Mouse (Mus musculus): ENCODE measurements around the gene Il10. TPM values are rescaled to one million over a fixed set of nuclear protein-coding genes. Genes with fewer than 3 reads are reported as not detected.

Il10 gene
- polyA plus RNA-seq, 1 experiment from 2014 or later, result not detected

DNA sequence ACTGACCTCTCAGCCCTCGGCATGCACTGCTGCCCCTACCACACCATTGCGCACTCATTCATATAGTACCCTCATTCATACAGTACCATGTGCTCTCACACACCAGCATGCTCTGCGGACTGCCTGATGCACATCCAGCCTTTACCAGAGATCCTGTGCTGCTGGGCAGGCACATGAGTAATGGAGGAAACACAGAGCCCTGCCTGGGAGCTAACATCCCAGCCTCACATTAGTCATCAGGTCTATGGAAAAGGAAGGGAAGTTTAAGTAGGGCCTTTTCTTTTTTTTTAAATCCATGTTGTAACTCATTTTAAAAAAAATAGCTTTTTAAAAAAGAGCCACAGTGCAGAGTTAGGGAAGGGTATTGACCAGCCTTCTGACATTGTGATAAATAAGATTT lies 23.1 kb downstream of the Il10 start:
- Histone ChIP-seq H3K4me1 (ENCODE audit: control insufficient read depth, insufficient read depth, low read length) (no peaks in the 10 kb centered on the region), H3K27me3 (ENCODE audit: control insufficient read depth, insufficient read depth, low read length) (no peaks in the 10 kb centered on the region), H3K27ac (ENCODE audit: low read length) (no peak overlapping the region), H3K4me3 (replicated peaks; ENCODE audit: low read length) (no peak overlapping the region), H3K4me2 (ENCODE audit: low read depth, low read length) (no peak overlapping the region), H3K9me3 (replicated peaks; ENCODE audit: control insufficient read depth, low read length) (no peaks in the 10 kb centered on the region), H3K9ac (ENCODE audit: low read length) (no peak overlapping the region), H3K36me3 (ENCODE audit: control insufficient read depth, insufficient read depth, low read length) (no peaks in the 10 kb centered on the region)
- ATAC-seq (ENCODE audit: insufficient read depth, low FRiP score), result no peak
- 87% methylated on average over 3 of the region's 3 CpGs for WGBS

DNA sequence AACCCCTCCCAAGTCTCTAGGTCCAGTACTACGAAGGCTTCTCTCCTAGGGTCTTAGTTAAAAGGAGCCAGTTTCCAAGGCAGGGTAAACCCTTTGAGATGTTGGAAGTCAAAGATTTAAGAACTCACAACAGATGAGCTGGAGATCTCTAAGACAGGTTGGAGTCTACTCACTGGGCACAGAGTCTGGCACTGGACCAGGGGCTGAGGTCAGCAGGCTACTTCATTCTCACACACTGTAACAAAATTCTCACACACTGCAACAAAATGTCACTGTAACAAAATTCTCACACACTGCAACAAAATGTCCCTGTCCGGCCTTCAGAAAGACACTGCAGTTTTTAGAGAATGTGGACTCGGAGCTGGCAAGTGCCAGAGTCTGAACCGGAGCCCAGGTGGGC lies 24.0 kb downstream of the Il10 start:
- Histone ChIP-seq H3K27me3 (ENCODE audit: control insufficient read depth, insufficient read depth, low read length) (no peaks in the 10 kb centered on the region), H3K9me3 (replicated peaks; ENCODE audit: control insufficient read depth, low read length) (no peaks in the 10 kb centered on the region), H3K9ac (ENCODE audit: low read length) (no peak overlapping the region), H3K36me3 (ENCODE audit: control insufficient read depth, insufficient read depth, low read length) (no peaks in the 10 kb centered on the region), H3K4me3 (replicated peaks; ENCODE audit: low read length) (no peak overlapping the region), H3K4me1 (ENCODE audit: control insufficient read depth, insufficient read depth, low read length) (no peaks in the 10 kb centered on the region), H3K4me2 (ENCODE audit: low read depth, low read length) (no peak overlapping the region), H3K27ac (ENCODE audit: low read length) (no peak overlapping the region)
- ATAC-seq (ENCODE audit: insufficient read depth, low FRiP score), result no peak
- 96% methylated on average over 4 of the region's 4 CpGs for WGBS

DNA sequence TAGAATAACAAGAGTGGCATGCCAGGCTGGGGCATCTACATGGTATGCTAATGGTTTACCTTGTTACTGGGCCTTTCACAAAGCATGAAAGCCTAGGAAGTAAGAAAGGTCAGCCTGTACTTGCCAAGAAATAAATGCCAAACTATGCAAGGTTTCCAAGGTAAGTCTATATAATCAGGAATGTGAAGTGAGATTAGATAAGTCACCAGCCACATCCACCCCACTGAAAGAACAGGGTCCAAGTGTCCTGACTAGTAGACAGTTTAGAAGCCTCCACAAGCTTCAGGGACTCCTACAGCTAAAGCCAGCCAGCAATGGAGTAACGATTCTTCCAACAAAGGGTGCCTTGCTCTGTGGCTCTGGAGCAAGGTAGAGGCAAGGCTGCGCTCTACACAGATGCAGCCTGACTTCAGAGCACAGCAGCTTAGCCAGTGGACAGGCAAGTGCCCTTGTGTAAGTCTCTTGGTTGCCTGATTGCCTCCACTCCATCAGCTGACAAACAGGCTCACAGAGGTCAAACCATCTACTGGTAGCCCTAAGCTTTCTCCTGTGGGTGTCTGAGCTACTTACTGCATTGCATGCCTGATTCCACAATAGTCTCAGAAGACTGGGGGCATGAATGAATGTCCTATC lies 26.2 kb downstream of the Il10 start:
- Histone ChIP-seq H3K4me3 (replicated peaks; ENCODE audit: low read length) (no peak overlapping the region), H3K27ac (ENCODE audit: low read length) (no peak overlapping the region), H3K9ac (ENCODE audit: low read length) (no peak overlapping the region), H3K36me3 (ENCODE audit: control insufficient read depth, insufficient read depth, low read length) (no peaks in the 10 kb centered on the region), H3K9me3 (replicated peaks; ENCODE audit: control insufficient read depth, low read length) (no peaks in the 10 kb centered on the region), H3K4me2 (ENCODE audit: low read depth, low read length) (no peak overlapping the region), H3K27me3 (ENCODE audit: control insufficient read depth, insufficient read depth, low read length) (no peaks in the 10 kb centered on the region), H3K4me1 (ENCODE audit: control insufficient read depth, insufficient read depth, low read length) (no peaks in the 10 kb centered on the region)
- WGBS, result 66% methylated on average over 2 of the region's 2 CpGs
- ATAC-seq (ENCODE audit: insufficient read depth, low FRiP score), result peak; percentile 39; the same call in 1 of the 2 replicates

DNA sequence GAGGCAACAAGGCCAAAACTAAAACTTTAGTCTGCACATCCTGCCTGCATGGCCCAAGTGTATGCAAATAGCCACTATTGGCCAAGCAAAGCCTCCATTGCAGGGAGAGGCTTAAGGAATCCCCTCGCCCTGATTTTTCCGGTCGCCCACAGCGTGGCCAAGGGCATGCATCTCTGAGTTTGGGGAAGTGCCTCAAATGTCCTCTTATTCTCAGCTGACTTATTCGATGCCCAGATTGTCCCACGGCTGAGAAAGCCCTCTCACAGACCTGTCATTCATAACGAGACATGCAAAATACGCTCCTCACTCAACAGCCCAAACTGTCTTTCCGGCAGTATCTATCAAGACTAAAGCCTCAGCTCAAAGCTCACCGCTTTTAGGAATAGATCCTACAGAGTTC lies 27.0 kb downstream of the Il10 start:
- Histone ChIP-seq H3K4me3 (replicated peaks; ENCODE audit: low read length) (no peak overlapping the region), H3K4me1 (ENCODE audit: control insufficient read depth, insufficient read depth, low read length) (peaks cover 6% of the 10 kb centered on the region; the same call in 1 of the 2 replicates), H3K4me2 (ENCODE audit: low read depth, low read length) (no peak overlapping the region), H3K9ac (ENCODE audit: low read length) (no peak overlapping the region), H3K36me3 (ENCODE audit: control insufficient read depth, insufficient read depth, low read length) (no peaks in the 10 kb centered on the region), H3K27ac (ENCODE audit: low read length) (no peak overlapping the region), H3K9me3 (replicated peaks; ENCODE audit: control insufficient read depth, low read length) (no peaks in the 10 kb centered on the region), H3K27me3 (ENCODE audit: control insufficient read depth, insufficient read depth, low read length) (no peaks in the 10 kb centered on the region)
- 81% methylated on average over 10 of the region's 10 CpGs for WGBS
- no peak for ATAC-seq (ENCODE audit: insufficient read depth, low FRiP score)

DNA sequence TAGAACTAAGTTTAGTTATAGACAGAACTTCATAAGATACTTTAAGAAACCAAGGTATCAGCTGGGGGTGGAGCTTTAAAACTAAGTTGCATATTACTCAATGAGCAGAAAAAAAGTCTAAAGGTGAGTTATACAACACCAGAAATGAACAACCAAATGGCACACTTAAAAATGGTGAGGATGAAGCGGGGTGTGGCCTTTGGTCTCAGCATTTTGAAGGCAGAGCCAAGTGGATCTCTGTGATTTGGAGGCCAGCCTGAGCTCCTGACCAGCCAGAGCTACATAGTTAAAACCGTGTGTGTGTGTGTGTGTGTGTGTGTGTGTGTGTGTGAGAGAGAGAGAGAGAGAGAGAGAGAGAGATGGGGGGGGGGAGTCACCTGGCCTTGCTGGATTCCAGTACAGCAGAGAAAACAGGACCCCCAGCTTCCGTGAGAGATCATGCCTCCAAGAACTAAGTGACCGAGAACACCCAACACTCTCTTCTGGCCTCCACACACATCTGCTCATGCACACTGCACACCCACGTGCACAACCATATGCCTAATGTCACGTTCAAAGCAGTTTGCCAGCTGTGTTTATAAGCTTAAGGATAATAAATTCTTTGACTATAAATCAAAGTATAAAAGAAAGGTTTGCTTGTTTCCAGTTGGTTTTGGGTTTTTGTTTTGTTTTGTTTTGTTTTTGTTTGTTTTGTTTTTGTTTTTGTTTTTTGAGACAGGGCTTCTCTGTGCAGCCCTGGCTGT lies 28.6 kb downstream of the Il10 start:
- no peaks in the 10 kb centered on the region for H3K9me3 ChIP-seq (replicated peaks; ENCODE audit: control insufficient read depth, low read length)
- H3K4me1 ChIP-seq (ENCODE audit: control insufficient read depth, insufficient read depth, low read length), result peaks cover 6% of the 10 kb centered on the region; the same call in 1 of the 2 replicates
- H3K4me2 ChIP-seq (ENCODE audit: low read depth, low read length), result no peak overlapping the region
- no peak for ATAC-seq (ENCODE audit: insufficient read depth, low FRiP score)
- no peak overlapping the region for H3K27ac ChIP-seq (ENCODE audit: low read length)
- H3K36me3 ChIP-seq (ENCODE audit: control insufficient read depth, insufficient read depth, low read length), result no peaks in the 10 kb centered on the region
- 60% methylated on average over 6 of the region's 6 CpGs for WGBS
- no peak overlapping the region for H3K4me3 ChIP-seq (replicated peaks; ENCODE audit: low read length)
- no peaks in the 10 kb centered on the region for H3K27me3 ChIP-seq (ENCODE audit: control insufficient read depth, insufficient read depth, low read length)
- H3K9ac ChIP-seq (ENCODE audit: low read length), result no peak overlapping the region

DNA sequence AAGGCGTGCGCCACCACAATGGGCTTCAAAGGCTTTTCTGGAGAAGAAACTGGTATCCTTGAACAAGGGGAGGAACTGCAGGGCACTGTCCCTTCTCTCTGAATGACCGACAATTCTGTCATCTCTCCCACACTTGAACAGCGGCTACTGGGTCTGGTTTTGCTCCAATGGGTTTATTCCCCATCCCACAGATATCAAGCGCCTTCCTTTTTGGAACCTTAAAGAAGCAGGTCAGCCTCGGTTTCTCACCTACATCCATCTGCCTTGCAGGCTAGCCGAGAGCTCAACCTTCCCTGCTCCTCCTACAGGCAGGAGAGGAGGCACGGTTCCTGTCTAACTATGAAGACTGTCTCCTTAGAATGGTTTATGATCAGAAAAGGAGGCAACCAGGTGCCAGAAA lies 29.3 kb downstream of the Il10 start:
- Histone ChIP-seq H3K36me3 (ENCODE audit: control insufficient read depth, insufficient read depth, low read length) (no peaks in the 10 kb centered on the region), H3K4me3 (replicated peaks; ENCODE audit: low read length) (no peak overlapping the region), H3K4me2 (ENCODE audit: low read depth, low read length) (no peak overlapping the region), H3K9ac (ENCODE audit: low read length) (no peak overlapping the region), H3K27me3 (ENCODE audit: control insufficient read depth, insufficient read depth, low read length) (no peaks in the 10 kb centered on the region), H3K4me1 (ENCODE audit: control insufficient read depth, insufficient read depth, low read length) (peaks cover 6% of the 10 kb centered on the region; the same call in 1 of the 2 replicates), H3K9me3 (replicated peaks; ENCODE audit: control insufficient read depth, low read length) (no peaks in the 10 kb centered on the region), H3K27ac (ENCODE audit: low read length) (no peak overlapping the region)
- WGBS, result 83% methylated on average over 8 of the region's 8 CpGs
- ATAC-seq (ENCODE audit: insufficient read depth, low FRiP score), result no peak

DNA sequence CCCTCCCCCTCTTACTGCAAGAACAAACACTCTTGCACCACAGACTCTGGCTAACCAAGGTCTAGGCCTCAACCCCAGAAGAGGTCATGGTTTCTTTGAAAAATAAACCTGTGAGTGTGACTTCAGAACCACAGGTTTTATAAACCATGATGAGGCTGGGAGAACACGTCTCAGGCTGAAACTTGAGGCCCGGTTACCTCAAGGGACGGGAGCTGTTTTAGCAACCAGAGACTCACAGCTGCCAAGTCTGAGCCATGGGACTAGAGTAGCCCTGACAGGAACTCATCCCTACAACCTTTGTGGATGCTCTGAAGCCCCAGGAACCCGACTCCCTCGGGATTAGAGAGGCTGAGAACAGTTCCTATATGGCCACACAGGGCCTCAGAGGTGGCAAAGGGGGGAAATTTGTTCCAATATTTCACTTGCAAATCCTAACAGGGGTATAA lies 29.7 kb downstream of the Il10 start:
- WGBS, result 66% methylated on average over 5 of the region's 5 CpGs
- Histone ChIP-seq H3K27ac (ENCODE audit: low read length) (no peak overlapping the region), H3K4me1 (ENCODE audit: control insufficient read depth, insufficient read depth, low read length) (peaks cover 6% of the 10 kb centered on the region; the same call in 1 of the 2 replicates), H3K4me2 (ENCODE audit: low read depth, low read length) (no peak overlapping the region), H3K4me3 (replicated peaks; ENCODE audit: low read length) (no peak overlapping the region), H3K9me3 (replicated peaks; ENCODE audit: control insufficient read depth, low read length) (no peaks in the 10 kb centered on the region), H3K27me3 (ENCODE audit: control insufficient read depth, insufficient read depth, low read length) (no peaks in the 10 kb centered on the region), H3K36me3 (ENCODE audit: control insufficient read depth, insufficient read depth, low read length) (no peaks in the 10 kb centered on the region), H3K9ac (ENCODE audit: low read length) (no peak overlapping the region)
- ATAC-seq (ENCODE audit: insufficient read depth, low FRiP score), result no peak

DNA sequence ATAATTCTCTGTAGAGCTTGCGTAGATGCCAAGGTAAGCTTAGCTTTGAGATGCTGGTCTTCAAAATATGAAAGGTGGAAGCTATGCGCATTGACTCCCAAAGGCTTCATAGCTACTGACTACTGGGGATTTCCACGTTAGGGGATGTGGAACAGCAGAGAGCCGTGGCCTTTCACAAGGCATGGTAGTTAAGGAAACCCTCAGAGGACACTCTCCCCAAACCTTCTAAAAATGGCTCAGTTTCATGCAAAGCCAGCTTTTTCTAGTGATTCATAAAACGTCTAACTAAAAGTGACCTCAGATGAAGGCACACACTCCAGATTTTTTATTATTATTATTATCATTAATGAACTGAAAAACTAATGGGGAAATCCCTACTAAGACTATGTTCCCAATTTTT lies 30.4 kb downstream of the Il10 start:
- no peak overlapping the region for H3K9ac ChIP-seq (ENCODE audit: low read length)
- no peak overlapping the region for H3K4me3 ChIP-seq (replicated peaks; ENCODE audit: low read length)
- no peak for ATAC-seq (ENCODE audit: insufficient read depth, low FRiP score)
- no peak overlapping the region for H3K4me2 ChIP-seq (ENCODE audit: low read depth, low read length)
- no peaks in the 10 kb centered on the region for H3K9me3 ChIP-seq (replicated peaks; ENCODE audit: control insufficient read depth, low read length)
- 84% methylated on average over 5 of the region's 5 CpGs for WGBS
- no peaks in the 10 kb centered on the region for H3K36me3 ChIP-seq (ENCODE audit: control insufficient read depth, insufficient read depth, low read length)
- H3K27ac ChIP-seq (ENCODE audit: low read length), result no peak overlapping the region
- H3K27me3 ChIP-seq (ENCODE audit: control insufficient read depth, insufficient read depth, low read length), result no peaks in the 10 kb centered on the region
- peaks cover 6% of the 10 kb centered on the region; the same call in 1 of the 2 replicates for H3K4me1 ChIP-seq (ENCODE audit: control insufficient read depth, insufficient read depth, low read length)

DNA sequence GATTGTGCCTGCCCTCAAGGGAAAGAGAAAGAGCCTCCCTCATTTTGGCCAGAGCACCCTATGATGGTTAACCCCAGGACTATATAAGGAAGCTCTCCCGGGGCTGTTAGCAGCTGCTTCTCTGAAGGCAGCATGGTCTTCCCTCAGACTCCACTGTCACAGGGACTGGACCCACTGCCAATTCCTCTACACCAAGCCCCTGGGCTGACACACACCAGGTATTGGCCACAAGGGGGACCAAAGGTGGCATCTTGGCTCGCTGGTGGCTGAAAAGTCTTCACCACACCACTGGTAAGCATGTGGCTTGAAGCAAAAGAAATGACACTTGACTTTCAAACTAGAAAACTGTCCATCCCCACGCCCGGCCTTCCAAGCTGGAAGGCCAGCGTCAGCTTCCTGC lies 31.0 kb downstream of the Il10 start:
- 0 out of 2 replicates have a peak, but pooled peaks cover 4% of the 10 kb centered on the region for H3K36me3 ChIP-seq (ENCODE audit: control insufficient read depth, insufficient read depth, low read length)
- no peaks in the 10 kb centered on the region for H3K27me3 ChIP-seq (ENCODE audit: control insufficient read depth, insufficient read depth, low read length)
- H3K9me3 ChIP-seq (replicated peaks; ENCODE audit: control insufficient read depth, low read length), result no peaks in the 10 kb centered on the region
- no peak for ATAC-seq (ENCODE audit: insufficient read depth, low FRiP score)
- H3K4me2 ChIP-seq (ENCODE audit: low read depth, low read length), result no peak overlapping the region
- H3K4me3 ChIP-seq (replicated peaks; ENCODE audit: low read length), result no peak overlapping the region
- H3K27ac ChIP-seq (ENCODE audit: low read length), result no peak overlapping the region
- H3K4me1 ChIP-seq (ENCODE audit: control insufficient read depth, insufficient read depth, low read length), result peaks cover 6% of the 10 kb centered on the region; the same call in 1 of the 2 replicates
- H3K9ac ChIP-seq (ENCODE audit: low read length), result no peak overlapping the region
- WGBS, result 76% methylated on average over 5 of the region's 5 CpGs
